Mouse (Mus musculus): ENCODE measurements around the gene Wfdc15b. TPM values are rescaled to one million over a fixed set of nuclear protein-coding genes. Genes with fewer than 3 reads are reported as not detected.

Wfdc15b gene
- polyA plus RNA-seq, 1 experiment from 2014 or later: 0.32 TPM

GRCm38 (mm10) chr2:164170326-164170725, 51.1 kb downstream of the Wfdc15b start:
- H3K36me3 ChIP-seq (ENCODE audit: control insufficient read depth, insufficient read depth): no peaks in the 10 kb centered on the region
- 12% methylated on average over 11 of the region's 11 CpGs for WGBS
- peaks cover 19% of the 10 kb centered on the region for H3K4me1 ChIP-seq (ENCODE audit: control insufficient read depth, insufficient read depth, low read length)
- H3K9ac ChIP-seq (ENCODE audit: low read length): no peak overlapping the region
- H3K9me3 ChIP-seq (replicated peaks; ENCODE audit: control insufficient read depth, low read length): no peaks in the 10 kb centered on the region; the same call in 1 of the 2 replicates
- H3K4me2 ChIP-seq (ENCODE audit: low read depth, low read length): no peak overlapping the region
- H3K27ac ChIP-seq (ENCODE audit: low read length): no peak overlapping the region
- peaks cover 68% of the 10 kb centered on the region for H3K27me3 ChIP-seq (ENCODE audit: control insufficient read depth, insufficient read depth, low read length)
- no peak overlapping the region for H3K4me3 ChIP-seq (ENCODE audit: low read length)
- ATAC-seq (replicated peaks; ENCODE audit: extremely low read depth, insufficient read depth, low FRiP score): no peak

GRCm38 (mm10) chr2:164168571-164168946, 52.9 kb downstream of the Wfdc15b start:
- H3K4me2 ChIP-seq (ENCODE audit: low read depth, low read length): peak overlapping the region; percentile 60

GRCm38 (mm10) chr2:164167752-164168570, 53.5 kb downstream of the Wfdc15b start:
- no peak overlapping the region for H3K9ac ChIP-seq (ENCODE audit: low read length)
- no peaks in the 10 kb centered on the region for H3K36me3 ChIP-seq (ENCODE audit: control insufficient read depth, insufficient read depth)
- H3K4me2 ChIP-seq (ENCODE audit: low read depth, low read length): peak overlapping the region; percentile 60
- no peak; the same call in 1 of the 2 replicates for ATAC-seq (replicated peaks; ENCODE audit: extremely low read depth, insufficient read depth, low FRiP score)
- H3K9me3 ChIP-seq (replicated peaks; ENCODE audit: control insufficient read depth, low read length): no peaks in the 10 kb centered on the region; the same call in 1 of the 2 replicates
- H3K27ac ChIP-seq (ENCODE audit: low read length): no peak overlapping the region
- 10% methylated on average over 90 of the region's 90 CpGs for WGBS
- peak overlapping the region; percentile 42 for H3K4me3 ChIP-seq (ENCODE audit: low read length)
- H3K4me1 ChIP-seq (ENCODE audit: control insufficient read depth, insufficient read depth, low read length): peaks cover 14% of the 10 kb centered on the region
- H3K27me3 ChIP-seq (ENCODE audit: control insufficient read depth, insufficient read depth, low read length): peaks cover 65% of the 10 kb centered on the region

More at GRCm38 (mm10) chr2:164168571-164168946, 52.9 kb downstream of the Wfdc15b start:
- Histone ChIP-seq H3K9ac (ENCODE audit: low read length) (no peak overlapping the region), H3K4me1 (ENCODE audit: control insufficient read depth, insufficient read depth, low read length) (peaks cover 15% of the 10 kb centered on the region), H3K27ac (ENCODE audit: low read length) (no peak overlapping the region), H3K27me3 (ENCODE audit: control insufficient read depth, insufficient read depth, low read length) (peaks cover 68% of the 10 kb centered on the region), H3K4me3 (ENCODE audit: low read length) (peak overlapping the region; percentile 42), H3K36me3 (ENCODE audit: control insufficient read depth, insufficient read depth) (no peaks in the 10 kb centered on the region), H3K9me3 (replicated peaks; ENCODE audit: control insufficient read depth, low read length) (no peaks in the 10 kb centered on the region; the same call in 1 of the 2 replicates)
- 13% methylated on average over 42 of the region's 42 CpGs for WGBS
- ATAC-seq (replicated peaks; ENCODE audit: extremely low read depth, insufficient read depth, low FRiP score): no peak

GRCm38 (mm10) chr2:164164941-164165340, 56.5 kb downstream of the Wfdc15b start:
- ATAC-seq (replicated peaks; ENCODE audit: extremely low read depth, insufficient read depth, low FRiP score): no peak
- Histone ChIP-seq H3K9ac (ENCODE audit: low read length) (no peak overlapping the region), H3K36me3 (ENCODE audit: control insufficient read depth, insufficient read depth) (no peaks in the 10 kb centered on the region), H3K9me3 (replicated peaks; ENCODE audit: control insufficient read depth, low read length) (no peaks in the 10 kb centered on the region; the same call in 1 of the 2 replicates), H3K27me3 (ENCODE audit: control insufficient read depth, insufficient read depth, low read length) (peaks cover 42% of the 10 kb centered on the region), H3K4me2 (ENCODE audit: low read depth, low read length) (no peak overlapping the region), H3K4me3 (ENCODE audit: low read length) (no peak overlapping the region), H3K4me1 (ENCODE audit: control insufficient read depth, insufficient read depth, low read length) (peaks cover 7% of the 10 kb centered on the region), H3K27ac (ENCODE audit: low read length) (no peak overlapping the region)
- WGBS: 86% methylated on average over 5 of the region's 5 CpGs

Other genes with a start within 250 kb of the Wfdc15b start
- gene Ywhab, start 226.7 kb downstream of the Wfdc15b start, polyA plus RNA-seq (2015; fragmentation: Nextera tagmentation; extraction: Ambion mirVana): 198 TPM in 2 replicates
- gene Pabpc1l, start 196.2 kb downstream of the Wfdc15b start, polyA plus RNA-seq (2015; fragmentation: Nextera tagmentation; extraction: Ambion mirVana): 0.57 and 0.80 TPM in 2 replicates
- 15.2 and 17.8 TPM in 2 replicates for gene Stk4, start 151.3 kb downstream of the Wfdc15b start, polyA plus RNA-seq (2015; fragmentation: Nextera tagmentation; extraction: Ambion mirVana)
- gene Tomm34, start 150.5 kb downstream of the Wfdc15b start, polyA plus RNA-seq (2015; fragmentation: Nextera tagmentation; extraction: Ambion mirVana): 49.4 and 51.6 TPM in 2 replicates
- gene Kcns1, start 50.5 kb downstream of the Wfdc15b start, polyA plus RNA-seq (2015; fragmentation: Nextera tagmentation; extraction: Ambion mirVana): 0.10 and 0.29 TPM in 2 replicates
- not detected in 2 replicates for gene Wfdc5, start 38.9 kb downstream of the Wfdc15b start, polyA plus RNA-seq (2015; fragmentation: Nextera tagmentation; extraction: Ambion mirVana)
- not detected in 2 replicates for gene Wfdc12, start 31.1 kb downstream of the Wfdc15b start, polyA plus RNA-seq (2015; fragmentation: Nextera tagmentation; extraction: Ambion mirVana)
- not detected in 2 replicates for gene Wfdc15a, start 21.5 kb downstream of the Wfdc15b start, polyA plus RNA-seq (2015; fragmentation: Nextera tagmentation; extraction: Ambion mirVana)
- gene Svs2, start 16.8 kb upstream of the Wfdc15b start, polyA plus RNA-seq (2015; fragmentation: Nextera tagmentation; extraction: Ambion mirVana): not detected in 2 replicates
- not detected in 2 replicates for gene Svs3b, start 35.0 kb upstream of the Wfdc15b start, polyA plus RNA-seq (2015; fragmentation: Nextera tagmentation; extraction: Ambion mirVana)
- not detected in 2 replicates for gene Svs4, start 56.8 kb upstream of the Wfdc15b start, polyA plus RNA-seq (2015; fragmentation: Nextera tagmentation; extraction: Ambion mirVana)
- gene Svs3a, start 67.6 kb upstream of the Wfdc15b start, polyA plus RNA-seq (2015; fragmentation: Nextera tagmentation; extraction: Ambion mirVana): not detected in 2 replicates
- not detected in 2 replicates for gene Svs6, start 95.1 kb upstream of the Wfdc15b start, polyA plus RNA-seq (2015; fragmentation: Nextera tagmentation; extraction: Ambion mirVana)
- not detected in 2 replicates for gene Svs5, start 111.1 kb upstream of the Wfdc15b start, polyA plus RNA-seq (2015; fragmentation: Nextera tagmentation; extraction: Ambion mirVana)
- 0.60 and 1.4 TPM in 2 replicates for gene Slpi, start 167.4 kb upstream of the Wfdc15b start, polyA plus RNA-seq (2015; fragmentation: Nextera tagmentation; extraction: Ambion mirVana)
- gene Rbpjl, start 181.5 kb upstream of the Wfdc15b start, polyA plus RNA-seq (2015; fragmentation: Nextera tagmentation; extraction: Ambion mirVana): 0.49 and 1.7 TPM in 2 replicates
- 7.2 and 8.9 TPM in 2 replicates for gene Matn4, start 183.5 kb upstream of the Wfdc15b start, polyA plus RNA-seq (2015; fragmentation: Nextera tagmentation; extraction: Ambion mirVana)
- 48.0 and 61.1 TPM in 2 replicates for gene Sdc4, start 222.2 kb upstream of the Wfdc15b start, polyA plus RNA-seq (2015; fragmentation: Nextera tagmentation; extraction: Ambion mirVana)
- gene Sys1, start 235.3 kb upstream of the Wfdc15b start, polyA plus RNA-seq (2015; fragmentation: Nextera tagmentation; extraction: Ambion mirVana): 33.4 and 41.7 TPM in 2 replicates
- 11.6 and 12.1 TPM in 2 replicates for gene Gm20458, start 239.3 kb upstream of the Wfdc15b start, polyA plus RNA-seq (2015; fragmentation: Nextera tagmentation; extraction: Ambion mirVana)

All from heart, embryonic 16.5 days (tissue).